Mouse (Mus musculus) spleen, postnatal 4 days (tissue): ENCODE results near the gene Ints6l.
A peak's percentile ranks its signal among the peaks of the same experiment; 100 is the strongest.
"Not testable (repeated sequence)": the region's sequence is repeated elsewhere in the genome, so short reads cannot be mapped to it uniquely, and the experiment has no call there.

ENCODE experiments used
- DNase-seq, 2 experiments: peaks; one replicate each; pipeline ENCODE4 v3.0.0; 2022; ENCODE audit warnings: low spot score in 2 of 2

The Ints6l gene

DNA sequence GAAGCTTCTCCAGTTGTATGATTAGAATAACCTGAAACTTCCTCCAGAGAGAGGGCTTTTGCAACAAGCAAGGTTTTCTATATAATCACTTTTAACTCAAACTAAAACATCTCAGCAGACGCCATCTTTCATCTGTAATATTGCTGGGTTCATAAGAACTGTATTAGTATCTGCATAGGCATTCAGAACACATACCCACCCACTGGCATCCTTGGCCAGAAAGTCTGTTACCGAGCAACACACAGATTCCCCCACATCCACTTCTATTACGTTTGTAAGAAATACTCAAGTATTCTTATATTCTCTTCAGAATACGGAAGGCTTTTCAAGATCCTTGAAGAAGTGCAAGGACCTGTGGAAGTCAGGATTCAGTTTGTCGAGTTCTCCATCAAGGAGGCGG, 69.8 kb downstream of the Ints6l start, which contains the start of gene Gm10477:
TSS of gene Gm10477 (plus strand) at position 301 of the 400 bp plus-strand sequence.
- DNase-seq: not testable (repeated sequence)

DNA sequence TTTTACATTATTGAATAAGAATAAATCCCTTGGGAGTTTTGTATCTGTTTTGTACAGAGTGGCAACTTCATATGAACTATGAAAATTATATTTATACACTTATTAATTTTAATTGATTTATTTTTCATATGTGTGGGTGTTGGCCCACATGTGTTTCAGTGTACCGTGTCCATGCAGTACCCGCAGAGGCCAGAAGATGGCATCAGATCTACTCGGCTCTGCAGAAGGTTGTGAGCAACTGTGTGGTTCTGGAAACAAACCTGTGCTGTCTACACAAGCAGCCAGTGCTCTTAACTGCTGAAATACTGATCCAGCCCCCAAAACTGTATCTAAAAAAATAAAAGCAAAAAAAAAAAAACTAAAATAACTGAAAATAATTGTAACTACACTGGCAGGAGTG, 76.6 kb downstream of the Ints6l start:
- DNase-seq: peak; percentile 37 to 74

DNA sequence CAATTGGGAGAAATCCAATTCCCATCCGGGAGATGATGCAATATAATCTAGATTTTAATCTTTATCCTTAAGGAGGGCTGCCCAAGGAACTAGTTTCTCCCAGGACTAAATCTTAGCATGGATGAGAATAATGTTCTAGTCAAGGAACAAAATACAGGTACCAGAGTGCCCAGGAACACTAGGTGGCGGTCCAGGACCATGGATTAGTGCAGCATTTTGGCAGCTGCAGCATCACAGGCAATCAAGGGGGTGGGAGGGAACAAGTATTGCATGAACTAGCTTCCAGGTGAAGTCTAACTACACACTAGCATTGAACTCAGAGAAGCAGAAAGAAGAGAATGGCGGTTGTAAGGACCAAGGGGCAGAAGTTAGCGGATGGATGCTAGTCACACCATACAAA, 82.5 kb downstream of the Ints6l start:
- DNase-seq: no peak

GRCm38 (mm10) chrX:56549506-56549905, 94.8 kb downstream of the Ints6l start, which contains the start of gene Gm648:
Gene Gm648 (minus strand): TSS chrX:56549606.
- no peak for DNase-seq

GRCm38 (mm10) chrX:56553584-56553983, 98.9 kb downstream of the Ints6l start:
- DNase-seq: no peak
